Mouse (Mus musculus) liver, embryonic 11.5 days (tissue): Measurements from ENCODE around the gene Ciao2b. TPM values are rescaled to one million over a fixed set of nuclear protein-coding genes. Genes with fewer than 3 reads are reported as not detected.

Experiments used
- ATAC-seq: fragments of 200-750 bp; cut with Nextera tagmentation; replicated peaks from 2 replicates; pipeline ENCODE4 v1.8.0; 2017; ENCODE audit warnings: moderate number of reproducible peaks, mild to moderate bottlenecking, moderate TSS enrichment, moderate library complexity; ENCODE audit not compliant: low FRiP score
- DNase-seq: peaks from one replicate; pipeline ENCODE4 v3.0.0-alpha.2; 2017; ENCODE audit warnings: low spot score
- H3K27ac ChIP-seq: fragments of 300-500 bp; sonication (generic); 2 replicates; pipeline ENCODE4 v1.5.1; 2014; ENCODE audit warnings: mild to moderate bottlenecking, low read depth, low read length, control low read depth
- H3K27me3 ChIP-seq: fragments of 300-500 bp; sonication (generic); replicated peaks from 2 replicates; pipeline ENCODE4 v1.6.1; 2014; ENCODE audit warnings: low read length, mixed read lengths; ENCODE audit not compliant: control insufficient read depth, insufficient read depth
- H3K36me3 ChIP-seq: fragments of 300-500 bp; sonication (generic); 2 replicates; pipeline ENCODE4 v1.6.1; 2014; ENCODE audit warnings: mild to moderate bottlenecking, low read length, moderate library complexity, mixed read lengths; ENCODE audit not compliant: control insufficient read depth, insufficient read depth
- H3K4me1 ChIP-seq: fragments of 300-500 bp; sonication (generic); replicated peaks from 2 replicates; pipeline ENCODE4 v1.6.1; 2014; ENCODE audit warnings: low read length, mixed read lengths; ENCODE audit not compliant: control insufficient read depth, insufficient read depth
- H3K4me2 ChIP-seq: fragments of 300-500 bp; sonication (generic); 2 replicates; pipeline ENCODE4 v1.6.1; 2014; ENCODE audit warnings: mild to moderate bottlenecking, control low read depth, moderate library complexity
- H3K4me3 ChIP-seq: fragments of 300-500 bp; sonication (generic); 2 replicates; pipeline ENCODE4 v1.5.1; 2014; ENCODE audit warnings: low read depth, low read length, control low read depth
- H3K9ac ChIP-seq: fragments of 300-500 bp; sonication (generic); 2 replicates; pipeline ENCODE4 v1.6.1; 2014; ENCODE audit warnings: low read depth, low read length, control low read depth
- H3K9me3 ChIP-seq: fragments of 300-500 bp; sonication (generic); 2 replicates; pipeline ENCODE4 v1.6.1; 2016; ENCODE audit warnings: low read length, inconsistent platforms, mixed read lengths; ENCODE audit not compliant: control insufficient read depth
- WGBS: fragments of 180-500 bp; shearing (Covaris S2); extraction: QIAGEN DNeasy Blood & Tissue Kit; methylation state at CpG from one replicate; pipeline ENCODE4 v1.1.7; 2014; 5-methylcytosine and 5-hydroxymethylcytosine counted together
- polyA plus RNA-seq: library from polyadenylated mRNA; unstranded; fragments of >200 nt; fragmentation: Nextera tagmentation; extraction: Ambion mirVana; gene quantifications from 2 replicates; pipeline ENCODE4 v1.2.1, GENCODE M21; 2014

Ciao2b gene
- polyA plus RNA-seq, 1 experiment from 2014 or later: 94.0 TPM

DNA sequence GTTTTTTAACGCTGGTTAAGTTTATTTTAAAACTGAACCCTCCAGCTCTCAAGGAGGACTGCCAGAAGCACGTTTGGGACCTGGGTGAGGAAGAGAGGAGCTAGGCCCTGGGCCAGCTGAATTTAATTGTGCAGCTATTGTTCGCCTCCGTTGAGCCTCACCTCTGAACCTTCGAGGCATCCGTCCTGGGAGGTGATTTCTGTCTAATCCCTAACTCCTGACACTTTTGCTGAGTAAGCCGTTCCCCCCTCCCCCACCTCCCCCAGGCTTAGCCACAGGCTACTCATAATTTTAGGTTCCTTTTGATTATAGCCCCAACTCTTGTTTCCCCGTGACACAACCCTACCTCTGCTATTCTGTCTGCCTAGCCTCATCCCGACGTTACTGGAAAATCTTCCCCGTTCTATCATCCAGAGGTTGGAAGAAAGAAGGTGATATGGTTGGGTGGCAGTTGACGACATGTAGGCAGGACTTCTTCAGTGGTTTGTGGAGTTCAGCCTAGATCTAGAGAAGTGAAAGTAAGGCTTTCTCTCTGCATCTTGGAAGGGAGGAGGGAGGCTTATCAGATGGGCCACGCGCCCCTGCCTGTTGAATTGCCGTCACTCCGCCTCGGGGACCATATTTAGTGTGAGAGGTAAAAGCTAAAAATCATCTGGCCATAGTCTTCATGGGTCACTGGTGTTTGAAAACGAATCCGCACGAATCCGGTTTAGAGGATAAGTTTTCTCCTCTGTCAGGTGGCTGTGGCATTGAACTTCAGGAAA is 45.8 kb downstream of the Ciao2b start:
- Histone ChIP-seq H3K9ac (no peak overlapping the region), H3K27ac (no peak overlapping the region), H3K9me3 (no peaks in the 10 kb centered on the region), H3K27me3 (no peaks in the 10 kb centered on the region), H3K4me3 (no peak overlapping the region), H3K36me3 (peaks cover 13% of the 10 kb centered on the region), H3K4me1 (peaks cover 4% of the 10 kb centered on the region), H3K4me2 (0 out of 2 replicates have a peak overlapping the region, but pooled peaks have one; percentile 22)
- ATAC-seq (no peak), DNase-seq (no peak)
- 79% methylated on average over 21 of the region's 21 CpGs for WGBS

DNA sequence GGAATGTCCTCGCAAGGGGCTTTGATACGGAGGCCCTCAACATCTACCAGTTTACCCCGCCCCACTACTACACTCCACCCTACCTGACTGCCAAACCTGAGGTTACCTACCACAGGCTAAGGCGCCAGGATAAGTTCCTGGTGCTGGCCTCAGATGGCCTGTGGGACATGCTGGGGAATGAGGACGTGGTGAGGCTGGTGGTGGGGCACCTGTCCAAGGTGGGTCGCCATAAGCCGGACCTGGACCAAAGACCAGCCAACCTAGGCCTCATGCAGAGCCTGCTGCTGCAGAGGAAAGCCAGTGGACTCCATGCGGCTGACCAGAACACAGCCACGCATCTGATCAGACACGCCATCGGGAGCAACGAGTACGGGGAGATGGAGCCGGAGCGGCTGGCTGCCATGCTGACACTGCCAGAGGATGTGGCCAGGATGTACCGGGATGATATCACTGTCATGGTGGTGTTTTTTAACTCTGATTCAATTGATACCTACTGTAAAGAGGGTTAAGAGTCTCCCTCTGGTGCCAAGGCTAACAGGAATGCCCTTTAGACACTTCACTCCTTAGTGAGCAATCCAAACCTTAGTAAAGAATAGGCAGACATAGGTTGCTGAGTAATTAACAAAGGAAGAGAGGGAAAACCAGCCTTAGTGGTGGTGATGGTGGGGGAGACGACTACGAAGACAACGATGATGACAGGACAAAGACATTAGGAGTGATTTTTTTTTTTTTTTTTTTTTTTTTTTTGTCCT is 47.0 kb downstream of the Ciao2b start:
- no peak overlapping the region for H3K4me3 ChIP-seq
- no peak overlapping the region for H3K9ac ChIP-seq
- peaks cover 13% of the 10 kb centered on the region for H3K36me3 ChIP-seq
- DNase-seq: no peak
- H3K4me1 ChIP-seq: peaks cover 11% of the 10 kb centered on the region
- no peak overlapping the region for H3K27ac ChIP-seq
- ATAC-seq: no peak
- H3K9me3 ChIP-seq: no peaks in the 10 kb centered on the region
- no peak overlapping the region for H3K4me2 ChIP-seq
- WGBS: 95% methylated on average over 19 of the region's 19 CpGs
- H3K27me3 ChIP-seq: no peaks in the 10 kb centered on the region

DNA sequence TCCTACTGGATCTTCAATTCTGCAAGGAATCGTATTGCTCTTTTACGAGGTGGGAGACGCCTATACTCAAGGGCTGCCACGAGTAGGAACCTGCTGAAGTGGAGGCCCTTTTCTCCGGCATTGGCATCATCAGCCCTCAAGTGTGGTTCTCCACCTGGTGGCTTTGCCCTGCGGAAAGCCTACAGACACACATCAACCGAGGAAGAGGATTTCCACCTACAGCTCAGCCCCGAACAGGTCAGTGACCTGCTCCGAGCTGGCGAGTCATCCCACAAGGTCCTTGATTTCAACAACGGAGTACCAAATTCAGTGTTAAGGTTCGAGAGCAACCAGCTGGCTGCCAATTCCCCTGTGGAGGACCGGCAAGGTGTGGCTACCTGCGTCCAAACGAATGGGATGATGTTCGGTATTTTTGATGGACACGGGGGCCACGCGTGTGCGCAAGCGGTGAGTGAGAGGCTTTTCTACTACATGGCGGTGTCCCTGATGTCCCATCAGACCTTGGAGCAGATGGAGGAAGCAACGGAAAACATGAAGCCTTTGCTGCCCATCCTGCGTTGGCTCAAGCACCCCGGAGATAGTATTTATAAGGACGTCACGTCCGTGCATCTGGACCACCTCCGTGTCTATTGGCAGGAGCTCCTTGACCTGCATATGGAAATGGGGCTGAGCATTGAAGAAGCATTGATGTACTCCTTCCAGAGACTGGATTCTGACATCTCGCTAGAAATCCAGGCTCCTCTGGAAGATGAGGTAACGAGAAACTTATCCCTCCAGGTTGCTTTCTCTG is 48.0 kb downstream of the Ciao2b start:
- H3K4me2 ChIP-seq: no peak overlapping the region
- no peak overlapping the region for H3K27ac ChIP-seq
- no peaks in the 10 kb centered on the region for H3K9me3 ChIP-seq
- H3K9ac ChIP-seq: no peak overlapping the region
- peaks cover 13% of the 10 kb centered on the region for H3K36me3 ChIP-seq
- H3K4me3 ChIP-seq: no peak overlapping the region
- peaks cover 11% of the 10 kb centered on the region for H3K4me1 ChIP-seq
- no peak for ATAC-seq
- no peak for DNase-seq
- 93% methylated on average over 31 of the region's 31 CpGs for WGBS
- no peaks in the 10 kb centered on the region for H3K27me3 ChIP-seq

DNA sequence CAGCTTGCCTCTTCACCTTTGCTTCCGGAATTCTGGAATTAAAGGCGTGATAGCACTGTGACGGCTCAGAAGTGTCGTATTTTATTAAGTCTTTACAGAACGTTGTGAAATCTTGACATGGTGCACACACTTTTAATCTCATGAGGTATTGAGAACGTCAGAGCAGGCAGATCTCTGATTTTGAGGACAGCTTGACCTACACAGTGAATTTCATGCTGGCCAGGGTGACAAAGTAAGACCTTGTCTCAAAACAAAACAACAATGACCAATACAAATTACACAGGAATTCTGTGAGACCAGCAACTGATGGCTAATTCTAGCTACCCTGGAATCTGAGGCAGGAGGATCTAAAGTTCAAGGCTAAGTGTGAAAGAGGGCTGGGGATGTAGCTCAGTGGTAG is 49.2 kb downstream of the Ciao2b start:
- Histone ChIP-seq H3K4me3 (peak overlapping the region; percentile 56), H3K4me1 (peaks cover 11% of the 10 kb centered on the region), H3K4me2 (peak overlapping the region; percentile 81), H3K27ac (no peak overlapping the region), H3K27me3 (no peaks in the 10 kb centered on the region), H3K36me3 (peaks cover 13% of the 10 kb centered on the region), H3K9ac (no peak overlapping the region), H3K9me3 (no peaks in the 10 kb centered on the region)
- 74% methylated on average over 6 of the region's 6 CpGs for WGBS
- no peak for DNase-seq
- ATAC-seq: no peak

DNA sequence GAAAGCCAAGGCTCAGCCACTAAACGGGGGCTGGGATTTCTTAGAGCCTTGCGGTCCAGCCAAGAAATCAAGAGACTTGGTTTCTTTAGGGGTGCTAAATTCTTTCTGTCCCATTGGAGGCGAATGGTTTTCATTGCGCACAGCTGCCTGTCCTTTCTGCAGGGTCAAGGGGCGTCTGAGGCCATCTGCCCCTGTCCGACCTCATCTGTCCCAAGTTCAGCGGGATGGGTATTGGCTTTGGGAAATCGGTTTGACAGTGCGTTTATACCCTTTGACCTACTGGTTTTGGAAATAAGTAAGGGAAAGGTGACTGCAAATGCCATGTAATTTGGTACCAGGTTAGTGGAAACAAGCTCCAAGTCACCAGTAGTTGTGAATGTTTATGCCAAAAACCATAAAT is 49.9 kb downstream of the Ciao2b start:
- Histone ChIP-seq H3K27ac (peak overlapping the region; percentile 14; the same call in 1 of the 2 replicates), H3K4me3 (peak overlapping the region; percentile 56), H3K36me3 (peaks cover 13% of the 10 kb centered on the region), H3K4me1 (peaks cover 11% of the 10 kb centered on the region), H3K9me3 (no peaks in the 10 kb centered on the region), H3K9ac (peak overlapping the region; percentile 60), H3K27me3 (no peaks in the 10 kb centered on the region), H3K4me2 (peak overlapping the region; percentile 81)
- DNase-seq (no peak), ATAC-seq (no peak)
- 5% methylated on average over 9 of the region's 9 CpGs for WGBS

DNA sequence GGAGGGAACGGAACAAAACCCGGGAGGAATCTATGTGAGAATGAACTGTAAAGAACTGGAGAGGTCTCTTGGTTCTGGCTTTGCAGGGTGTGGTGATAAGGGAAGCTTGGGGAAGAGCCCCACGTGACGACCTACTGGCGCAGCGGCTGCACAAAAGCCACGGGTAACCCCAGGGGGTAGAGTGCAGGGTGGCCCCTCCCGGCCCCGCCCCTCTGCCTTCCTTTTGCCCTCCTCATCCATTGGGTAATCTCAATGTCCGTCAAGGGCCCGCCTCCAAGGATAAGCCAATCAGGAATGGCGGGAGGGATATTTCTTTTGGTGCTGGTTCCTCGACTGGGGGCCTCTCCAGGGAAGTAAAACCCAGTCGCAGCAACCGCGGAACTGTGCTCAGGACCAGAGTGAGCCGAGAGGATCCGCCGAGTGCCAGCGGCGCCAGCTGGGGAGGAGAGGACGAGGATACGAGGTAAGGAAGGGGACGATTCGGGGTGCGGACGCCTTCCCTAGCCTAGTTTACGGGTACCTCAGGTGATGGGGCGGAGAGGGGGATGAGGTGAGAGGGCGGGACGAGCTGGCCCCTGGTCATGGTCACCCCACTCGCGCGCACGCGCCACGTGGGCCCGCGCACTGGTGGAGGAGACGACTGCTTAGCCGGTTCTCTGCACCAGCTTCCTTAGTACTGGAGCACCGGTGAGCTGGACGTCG is 50.5 kb downstream of the Ciao2b start, which contains the start of gene Pdp2:
Gene Pdp2 (plus strand): TSS at position 319 of the 702 bp plus-strand sequence.
- Histone ChIP-seq H3K9me3 (no peaks in the 10 kb centered on the region), H3K27ac (peak within 1 kb of the TSS; percentile 36; the same call in 1 of the 2 replicates), H3K36me3 (peaks cover 12% of the 10 kb centered on the region), H3K27me3 (no peaks in the 10 kb centered on the region), H3K4me1 (peaks cover 11% of the 10 kb centered on the region), H3K4me2 (peak within 1 kb of the TSS; percentile 81), H3K9ac (peak within 1 kb of the TSS; percentile 60), H3K4me3 (peak within 1 kb of the TSS; percentile 56)
- ATAC-seq (peak; percentile 99), DNase-seq (peak; percentile 86)
- under 1% methylated on average over 42 of the region's 44 CpGs for WGBS

DNA sequence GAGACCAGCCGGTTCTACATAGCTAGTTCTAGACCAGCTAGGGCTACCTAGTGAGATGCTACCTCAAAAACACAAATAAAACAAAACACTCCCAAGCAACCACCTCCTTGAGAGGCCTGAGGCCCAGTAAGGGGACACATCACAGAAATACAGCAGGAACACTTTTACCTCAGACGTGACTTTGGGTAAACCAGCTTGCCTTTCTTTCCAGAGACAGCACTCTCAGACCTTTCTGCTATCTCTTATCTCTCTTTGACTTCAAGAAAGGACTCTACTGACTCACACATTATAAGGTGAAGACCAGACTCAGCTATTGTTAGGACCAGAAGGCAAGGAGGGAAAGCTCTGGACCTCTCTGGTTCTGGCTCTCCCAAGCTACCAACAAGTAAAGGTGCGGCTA is 51.5 kb downstream of the Ciao2b start:
- Histone ChIP-seq H3K9me3 (no peaks in the 10 kb centered on the region), H3K9ac (no peak overlapping the region), H3K27me3 (no peaks in the 10 kb centered on the region), H3K4me3 (no peak overlapping the region), H3K4me1 (peaks cover 7% of the 10 kb centered on the region), H3K4me2 (no peak overlapping the region), H3K36me3 (peaks cover 10% of the 10 kb centered on the region), H3K27ac (no peak overlapping the region)
- DNase-seq (no peak), ATAC-seq (no peak)
- 76% methylated on average over 3 of the region's 3 CpGs for WGBS
